Mouse (Mus musculus) forebrain, embryonic 10.5 days (tissue): ENCODE results near the gene Uox. TPM values are rescaled to one million over a fixed set of nuclear protein-coding genes. Genes with fewer than 3 reads are reported as not detected.

Source experiments
- DNase-seq: peaks from one replicate; pipeline ENCODE4 v3.0.0-alpha.2; 2017; ENCODE audit warnings: low spot score; ENCODE audit errors: extremely low spot score
- H3K27ac ChIP-seq: fragments of 300-500 bp; sonication (generic); 2 replicates; pipeline ENCODE4 v1.5.1; 2016; ENCODE audit warnings: mild to moderate bottlenecking
- H3K27me3 ChIP-seq: fragments of 300-500 bp; sonication (generic); 2 replicates; pipeline ENCODE4 v1.6.1; 2016; ENCODE audit warnings: mild to moderate bottlenecking; ENCODE audit not compliant: poor library complexity, severe bottlenecking
- H3K36me3 ChIP-seq: fragments of 300-500 bp; sonication (generic); replicated peaks from 2 replicates; pipeline ENCODE4 v1.6.1; 2016; ENCODE audit warnings: mild to moderate bottlenecking, moderate library complexity
- H3K4me1 ChIP-seq: fragments of 300-500 bp; sonication (generic); 2 replicates; pipeline ENCODE4 v1.6.1; 2016
- H3K4me3 ChIP-seq: fragments of 300-500 bp; sonication (generic); 2 replicates; pipeline ENCODE4 v1.5.1; 2016; ENCODE audit warnings: mild to moderate bottlenecking, moderate library complexity
- H3K9me3 ChIP-seq: fragments of 300-500 bp; sonication (generic); 2 replicates; pipeline ENCODE4 v1.6.1; 2016; ENCODE audit warnings: mild to moderate bottlenecking, moderate library complexity
- WGBS: fragments of 180-500 bp; shearing (Covaris S2); methylation state at CpG from one replicate; pipeline ENCODE4 v1.1.7; 2016; 5-methylcytosine and 5-hydroxymethylcytosine counted together
- polyA plus RNA-seq: library from polyadenylated mRNA; unstranded; fragments of >200 nt; fragmentation: Nextera tagmentation; extraction: Ambion mirVana; gene quantifications from 2 replicates; pipeline ENCODE4 v1.2.1, GENCODE M21; 2016

Uox gene
- polyA plus RNA-seq, 1 experiment from 2014 or later: not detected

DNA sequence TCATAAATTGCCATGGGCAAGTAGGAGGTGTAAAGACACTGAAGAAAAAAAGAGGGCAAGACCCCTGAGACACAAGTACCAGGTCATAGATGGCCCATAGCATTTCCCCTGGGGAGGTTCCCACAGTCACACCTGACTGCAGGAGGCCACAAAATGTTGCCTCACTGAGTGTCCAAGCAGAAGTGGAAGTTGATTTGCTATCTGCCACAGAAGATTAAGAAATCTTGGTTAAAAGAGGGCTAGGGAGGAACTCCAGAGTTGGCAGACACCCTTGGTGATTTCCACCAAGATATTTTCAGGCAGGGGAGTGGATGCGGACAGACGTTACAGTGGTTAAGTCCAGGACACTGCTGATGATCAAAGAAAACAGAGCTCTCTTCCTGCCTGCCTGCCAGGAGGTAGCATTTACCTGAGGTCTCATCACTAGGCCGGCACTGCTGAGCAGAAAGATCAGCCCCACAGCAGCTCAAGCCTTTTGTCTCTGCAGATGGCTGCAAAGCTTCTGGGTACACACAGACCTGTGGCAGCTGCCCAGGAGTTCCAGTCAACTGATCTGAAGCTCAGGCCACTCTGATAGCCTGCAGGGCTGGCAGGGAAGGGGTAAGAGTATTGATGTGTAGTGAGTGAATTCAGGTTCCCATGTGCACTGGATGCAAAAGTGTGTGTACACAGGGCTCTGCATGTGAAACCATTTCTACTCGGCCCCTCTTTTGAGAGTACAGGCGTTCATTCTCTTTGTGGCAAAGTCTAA lies 46.5 kb downstream of the Uox start:
- Histone ChIP-seq H3K9me3 (no peaks in the 10 kb centered on the region), H3K36me3 (no peaks in the 10 kb centered on the region), H3K4me1 (no peaks in the 10 kb centered on the region), H3K4me3 (no peak overlapping the region), H3K27ac (no peak overlapping the region), H3K27me3 (no peaks in the 10 kb centered on the region)
- 81% methylated on average over 5 of the region's 5 CpGs for WGBS
- DNase-seq: no peak

DNA sequence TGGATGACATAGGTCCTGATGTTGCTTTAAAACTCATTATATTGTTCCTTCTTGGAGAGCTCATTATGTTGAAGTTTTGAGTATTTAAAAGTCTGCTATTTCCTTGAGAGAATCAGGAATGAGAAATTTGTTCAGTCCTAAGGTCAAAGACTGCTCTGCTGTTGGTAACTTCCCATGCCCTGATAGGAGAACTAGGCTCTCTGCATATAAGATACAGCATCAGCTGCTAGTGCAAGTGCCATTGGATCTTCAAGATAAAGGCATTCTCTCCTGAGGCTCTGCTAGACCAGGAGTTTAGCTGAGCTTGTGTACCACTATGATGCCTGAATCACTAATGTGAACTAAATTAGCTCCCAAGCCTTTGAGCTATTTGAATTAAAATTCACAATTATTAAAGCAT lies 47.7 kb downstream of the Uox start:
- no peaks in the 10 kb centered on the region for H3K9me3 ChIP-seq
- no peaks in the 10 kb centered on the region for H3K36me3 ChIP-seq
- DNase-seq: no peak

DNA sequence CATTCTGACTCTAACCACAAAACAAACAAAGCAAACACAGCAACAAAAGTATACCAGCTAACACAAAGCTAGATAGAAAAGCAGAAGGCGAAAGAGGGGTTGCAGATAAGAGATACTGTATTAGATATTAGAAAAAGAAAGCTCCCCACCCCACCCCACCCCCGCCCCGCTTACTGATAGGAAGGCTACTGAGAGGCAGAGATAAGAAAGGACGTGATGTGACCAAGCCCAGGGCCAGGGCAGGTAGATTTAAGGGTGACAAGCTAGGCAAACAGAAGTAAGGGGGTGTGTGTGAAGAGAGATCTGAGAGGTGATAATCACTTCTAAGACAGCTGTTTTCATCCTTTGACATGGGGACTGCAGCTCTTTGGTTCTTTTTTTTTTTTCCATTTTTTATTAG lies 48.1 kb downstream of the Uox start:
- 79% methylated on average over 4 of the region's 4 CpGs for WGBS
- Histone ChIP-seq H3K36me3 (no peaks in the 10 kb centered on the region), H3K4me3 (no peak overlapping the region), H3K27me3 (no peaks in the 10 kb centered on the region), H3K4me1 (no peaks in the 10 kb centered on the region), H3K27ac (no peak overlapping the region), H3K9me3 (no peaks in the 10 kb centered on the region)
- DNase-seq: no peak

More for the DNA sequence above, 47.7 kb downstream of the Uox start:
- Histone ChIP-seq H3K4me3 (no peak overlapping the region), H3K27ac (no peak overlapping the region), H3K4me1 (no peaks in the 10 kb centered on the region), H3K27me3 (no peaks in the 10 kb centered on the region)

DNA sequence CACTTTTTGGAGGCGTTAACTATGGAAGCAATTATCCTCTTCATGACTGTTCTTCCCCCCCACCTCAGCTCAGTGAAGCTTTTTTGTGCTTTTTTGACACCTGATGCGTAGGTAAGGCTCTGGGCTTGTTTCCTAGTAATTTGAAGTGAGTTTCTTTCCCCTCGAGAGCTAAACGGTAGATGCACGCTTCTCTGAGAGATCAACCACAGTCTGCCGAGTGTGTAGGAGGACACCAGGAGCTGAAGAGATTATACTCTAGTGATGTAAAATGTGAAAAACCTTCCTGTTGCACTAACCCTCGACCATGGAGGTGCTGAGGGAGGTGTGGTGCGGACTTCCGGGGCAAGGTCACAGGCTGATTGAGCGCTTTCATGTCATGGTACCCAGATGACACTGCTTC lies 49.9 kb downstream of the Uox start:
- Histone ChIP-seq H3K27ac (no peak overlapping the region), H3K4me1 (no peaks in the 10 kb centered on the region), H3K27me3 (no peaks in the 10 kb centered on the region), H3K4me3 (no peak overlapping the region), H3K36me3 (no peaks in the 10 kb centered on the region), H3K9me3 (no peaks in the 10 kb centered on the region)
- WGBS: 90% methylated on average over 10 of the region's 10 CpGs
- no peak for DNase-seq

DNA sequence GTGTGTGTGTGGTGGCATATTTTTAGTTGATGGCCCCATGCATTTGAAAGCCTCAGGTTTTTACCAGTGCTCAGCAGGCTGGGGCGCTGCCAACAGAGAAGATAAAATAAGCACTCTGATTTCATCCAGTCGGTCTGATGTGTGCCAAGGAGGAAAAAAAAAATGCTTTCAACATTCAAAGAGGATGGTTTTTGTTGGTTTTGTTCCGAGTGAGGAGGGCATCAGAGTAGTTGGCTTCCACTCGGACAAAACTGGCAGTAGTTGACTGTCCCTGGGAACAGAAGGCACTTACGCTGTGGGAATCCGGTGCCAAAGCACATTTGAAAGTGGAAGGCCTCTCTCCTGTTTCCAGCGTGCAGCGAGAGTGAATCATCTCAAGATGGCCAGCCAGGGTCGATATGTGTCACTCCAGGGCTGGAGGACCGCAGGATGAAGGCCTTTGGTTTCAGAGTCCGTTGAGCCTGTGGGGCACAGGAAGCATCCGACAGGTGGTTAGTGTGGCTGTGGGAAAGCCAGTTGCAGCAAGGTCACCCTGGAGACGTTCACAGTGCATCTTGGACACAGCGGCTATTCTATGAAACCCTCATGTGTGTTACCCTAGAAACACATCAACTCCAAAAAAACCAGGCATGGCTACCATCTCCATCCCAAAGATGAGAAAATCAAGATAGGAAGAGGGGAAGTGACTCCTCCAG lies 50.5 kb downstream of the Uox start:
- no peak overlapping the region for H3K27ac ChIP-seq
- DNase-seq: no peak
- H3K9me3 ChIP-seq: no peaks in the 10 kb centered on the region
- H3K27me3 ChIP-seq: no peaks in the 10 kb centered on the region
- no peak overlapping the region for H3K4me3 ChIP-seq
- no peaks in the 10 kb centered on the region for H3K4me1 ChIP-seq
- WGBS: 94% methylated on average over 14 of the region's 14 CpGs
- H3K36me3 ChIP-seq: no peaks in the 10 kb centered on the region

DNA sequence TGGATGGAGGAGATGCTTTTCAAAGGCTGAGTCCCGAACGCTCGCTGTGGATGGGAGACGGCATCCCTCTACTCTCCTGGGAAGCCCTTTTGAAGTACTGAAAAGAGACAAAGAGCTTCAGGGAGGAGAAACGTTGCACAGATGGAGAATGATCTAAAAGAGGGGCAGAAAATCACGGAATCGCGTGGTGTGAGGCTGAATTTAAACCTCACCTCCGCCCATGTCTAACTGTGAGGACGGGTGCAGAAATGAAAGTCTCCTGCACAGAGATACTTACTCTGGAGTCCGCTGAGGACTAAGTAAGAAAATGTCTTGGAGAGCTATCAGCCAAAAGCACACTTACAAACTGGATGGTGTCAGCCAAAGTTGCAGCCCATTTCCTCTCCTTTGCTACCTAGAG lies 51.7 kb downstream of the Uox start:
- no peak for DNase-seq
- 87% methylated on average over 11 of the region's 11 CpGs for WGBS
- Histone ChIP-seq H3K9me3 (no peaks in the 10 kb centered on the region), H3K27ac (no peak overlapping the region), H3K4me3 (no peak overlapping the region), H3K27me3 (no peaks in the 10 kb centered on the region), H3K4me1 (no peaks in the 10 kb centered on the region), H3K36me3 (no peaks in the 10 kb centered on the region)

DNA sequence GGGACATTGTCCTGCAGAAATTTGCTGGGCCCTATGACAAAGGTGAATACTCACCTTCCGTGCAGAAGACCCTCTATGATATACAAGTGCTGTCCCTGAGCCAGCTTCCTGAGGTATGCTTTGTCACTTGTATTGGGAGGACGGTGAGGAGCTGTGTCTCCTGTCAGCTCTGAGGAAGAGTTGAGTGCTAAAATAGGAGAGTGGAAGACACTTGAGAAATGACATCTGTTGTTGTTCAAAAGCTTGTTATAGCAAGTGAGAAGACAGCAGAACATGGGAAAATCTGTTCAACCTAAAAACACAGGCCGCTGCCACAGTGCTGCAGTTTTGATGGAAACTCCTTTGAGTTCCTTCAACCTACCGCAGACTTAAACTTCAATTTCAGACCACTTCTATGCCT lies 55.5 kb downstream of the Uox start:
- no peak overlapping the region for H3K4me3 ChIP-seq
- no peaks in the 10 kb centered on the region for H3K27me3 ChIP-seq
- no peak overlapping the region for H3K27ac ChIP-seq
- H3K36me3 ChIP-seq: no peaks in the 10 kb centered on the region
- DNase-seq: no peak
- 92% methylated on average over 4 of the region's 4 CpGs for WGBS
- peaks cover 9% of the 10 kb centered on the region; the same call in 1 of the 2 replicates for H3K4me1 ChIP-seq
- H3K9me3 ChIP-seq: no peaks in the 10 kb centered on the region

DNA sequence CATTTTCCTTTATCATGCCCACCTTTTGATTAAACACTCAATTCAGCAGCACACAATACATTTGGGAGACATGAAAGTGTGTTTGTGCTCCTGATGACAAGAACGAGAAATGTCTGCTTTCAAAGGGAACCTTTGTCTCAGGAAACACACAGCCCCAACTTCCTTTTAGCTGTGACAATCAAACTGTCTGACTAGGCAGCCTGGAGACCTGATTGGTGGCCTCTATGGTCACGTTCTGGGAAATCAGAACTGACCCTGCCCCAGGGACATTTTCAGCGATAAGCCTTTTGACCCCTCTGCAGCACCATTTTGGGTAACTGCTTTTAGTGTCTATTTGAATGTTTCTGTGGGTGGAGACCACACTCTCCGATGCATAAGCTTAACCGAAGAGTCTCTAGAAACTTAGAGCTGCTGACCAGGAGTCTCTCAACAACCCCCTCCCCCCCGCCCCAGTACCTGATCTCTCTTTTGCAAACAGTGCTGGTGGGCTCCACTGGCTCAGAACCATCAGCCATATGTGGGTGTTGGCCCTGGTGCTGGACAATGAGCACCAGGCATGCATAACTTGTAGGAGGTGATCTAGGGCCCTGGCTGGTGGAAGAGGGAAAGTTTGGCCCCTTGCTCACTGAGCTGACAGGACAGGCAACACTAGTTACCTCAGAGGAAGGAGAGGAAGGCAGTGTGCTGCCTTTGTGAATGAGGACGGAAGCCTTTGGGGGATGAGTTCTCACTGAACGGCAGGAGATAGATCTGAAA lies 58.2 kb downstream of the Uox start:
- H3K27me3 ChIP-seq: no peaks in the 10 kb centered on the region
- WGBS: 70% methylated on average over 8 of the region's 8 CpGs
- H3K4me3 ChIP-seq: no peak overlapping the region
- no peaks in the 10 kb centered on the region for H3K9me3 ChIP-seq
- H3K27ac ChIP-seq: 0 out of 2 replicates have a peak overlapping the region, but pooled peaks have one; percentile 9
- no peaks in the 10 kb centered on the region for H3K36me3 ChIP-seq
- DNase-seq: no peak
- H3K4me1 ChIP-seq: peaks cover 9% of the 10 kb centered on the region; the same call in 1 of the 2 replicates

DNA sequence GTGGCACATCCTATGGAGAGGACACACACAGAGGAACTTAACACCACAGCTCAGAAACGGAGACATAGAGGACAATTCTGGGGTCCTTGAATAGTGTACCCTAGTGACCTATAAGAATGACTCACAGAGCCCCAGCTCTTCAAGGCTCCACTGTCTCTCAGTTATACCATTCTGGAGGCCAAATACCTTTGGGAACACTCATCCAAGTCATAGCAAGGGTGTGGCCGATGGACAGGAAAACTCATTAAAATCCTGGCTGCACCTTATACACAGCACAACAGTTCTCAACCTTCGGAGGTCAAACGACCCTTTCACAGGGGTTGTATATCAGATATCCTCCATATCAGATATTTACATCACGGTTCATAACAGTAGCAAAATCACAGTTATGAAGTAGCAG lies 62.3 kb downstream of the Uox start:
- WGBS: 91% methylated on average over 5 of the region's 5 CpGs
- no peak for DNase-seq
- Histone ChIP-seq H3K36me3 (no peaks in the 10 kb centered on the region), H3K4me1 (peaks cover 9% of the 10 kb centered on the region; the same call in 1 of the 2 replicates), H3K27ac (no peak overlapping the region), H3K9me3 (no peaks in the 10 kb centered on the region; the same call in 1 of the 2 replicates), H3K27me3 (no peaks in the 10 kb centered on the region), H3K4me3 (no peak overlapping the region)

DNA sequence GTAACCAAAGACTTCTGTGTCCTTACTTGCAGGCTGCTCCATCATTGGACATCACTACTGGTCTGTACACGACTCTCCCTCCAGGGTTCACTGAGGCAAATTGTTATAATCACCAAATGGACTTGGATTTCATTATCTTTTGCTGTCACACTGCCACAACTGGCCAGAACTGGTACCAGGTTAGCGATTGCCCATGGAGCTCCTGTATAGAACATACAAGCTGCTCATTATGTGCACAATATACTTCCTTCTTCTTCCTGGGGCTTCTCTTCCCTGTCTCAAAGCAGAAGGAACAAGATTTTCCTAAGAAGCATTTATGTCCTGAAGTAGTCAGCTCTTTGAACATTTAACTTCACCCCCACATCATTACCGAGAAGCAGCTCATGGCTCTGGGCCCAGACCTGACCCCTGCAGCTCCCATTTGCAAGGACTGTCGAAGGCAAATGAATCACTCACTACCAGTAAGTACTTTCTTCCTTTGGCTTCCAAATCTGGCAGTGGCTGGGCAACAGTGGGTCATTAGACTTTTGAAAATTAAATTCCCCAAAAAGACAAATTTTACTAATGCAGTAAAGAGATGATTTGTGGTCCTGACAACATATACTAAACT lies 71.7 kb downstream of the Uox start:
- no peak for DNase-seq
- no peaks in the 10 kb centered on the region for H3K4me1 ChIP-seq
- H3K9me3 ChIP-seq: no peaks in the 10 kb centered on the region; the same call in 1 of the 2 replicates
- H3K27me3 ChIP-seq: no peaks in the 10 kb centered on the region
- H3K4me3 ChIP-seq: no peak overlapping the region
- H3K36me3 ChIP-seq: no peaks in the 10 kb centered on the region
- 74% methylated on average over 4 of the region's 4 CpGs for WGBS
- H3K27ac ChIP-seq: no peak overlapping the region

DNA sequence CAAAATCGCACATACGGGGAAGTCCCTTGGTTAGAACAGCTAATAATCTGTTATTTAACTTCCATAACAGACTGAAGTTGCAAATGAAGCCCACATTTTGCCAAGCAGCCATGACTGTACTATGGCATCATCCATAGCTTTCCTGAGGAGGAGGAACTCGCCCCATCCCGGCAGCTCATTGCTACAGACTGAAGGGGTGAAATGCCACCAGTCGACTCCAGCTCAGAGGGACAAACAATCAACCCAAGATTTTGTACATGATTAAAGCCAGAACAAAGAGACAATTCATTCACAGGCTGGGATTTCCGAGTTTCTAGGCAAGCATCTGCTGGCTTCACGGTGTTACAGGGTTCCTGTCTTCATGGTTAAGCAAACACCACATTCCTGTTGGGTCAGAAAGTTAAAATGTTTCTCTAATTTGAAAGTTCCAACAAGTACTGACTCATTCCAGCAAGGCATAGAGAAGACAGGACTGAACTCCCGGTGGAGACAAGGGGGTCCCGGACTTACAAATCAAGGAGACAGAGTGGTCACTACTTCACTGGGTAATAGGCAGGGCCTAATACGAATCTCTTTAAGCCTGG lies 79.2 kb downstream of the Uox start:
- Histone ChIP-seq H3K27ac (no peak overlapping the region), H3K9me3 (no peaks in the 10 kb centered on the region), H3K4me3 (no peak overlapping the region), H3K4me1 (no peaks in the 10 kb centered on the region), H3K27me3 (no peaks in the 10 kb centered on the region), H3K36me3 (no peaks in the 10 kb centered on the region)
- WGBS: 80% methylated on average over 10 of the region's 10 CpGs
- DNase-seq: no peak

DNA sequence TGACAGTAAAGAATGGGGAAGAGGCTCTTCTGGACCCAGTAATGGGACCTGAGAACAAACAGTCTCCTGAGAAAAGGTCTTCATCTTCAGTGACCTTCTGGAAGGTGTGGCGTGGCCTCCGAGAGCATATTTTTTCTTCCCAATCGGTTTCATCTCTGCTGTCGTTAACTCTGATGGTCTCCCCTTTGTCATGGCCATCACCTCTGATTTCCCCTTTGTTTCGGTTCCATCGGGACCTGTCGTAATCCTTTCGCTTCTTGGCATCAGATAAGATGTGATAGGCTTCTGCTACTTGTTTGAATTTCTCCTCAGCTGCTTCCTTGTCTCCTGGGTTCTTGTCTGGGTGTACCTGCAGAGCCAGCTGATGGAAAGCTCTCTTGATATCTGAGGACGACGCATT lies 80.5 kb downstream of the Uox start:
- 90% methylated on average over 10 of the region's 10 CpGs for WGBS
- Histone ChIP-seq H3K36me3 (no peaks in the 10 kb centered on the region), H3K27me3 (no peaks in the 10 kb centered on the region), H3K9me3 (no peaks in the 10 kb centered on the region), H3K4me3 (no peak overlapping the region), H3K4me1 (0 out of 2 replicates have a peak, but pooled peaks cover 5% of the 10 kb centered on the region), H3K27ac (no peak overlapping the region)
- DNase-seq: no peak
